Mouse (Mus musculus): Measurements from ENCODE around the gene Adtrp. TPM values are rescaled to one million over a fixed set of nuclear protein-coding genes. Genes with fewer than 3 reads are reported as not detected.
A peak's percentile ranks its signal among the peaks of the same experiment; 100 is the strongest.

Gene Adtrp
- polyA plus RNA-seq, 1 experiment from 2014 or later = not detected

DNA sequence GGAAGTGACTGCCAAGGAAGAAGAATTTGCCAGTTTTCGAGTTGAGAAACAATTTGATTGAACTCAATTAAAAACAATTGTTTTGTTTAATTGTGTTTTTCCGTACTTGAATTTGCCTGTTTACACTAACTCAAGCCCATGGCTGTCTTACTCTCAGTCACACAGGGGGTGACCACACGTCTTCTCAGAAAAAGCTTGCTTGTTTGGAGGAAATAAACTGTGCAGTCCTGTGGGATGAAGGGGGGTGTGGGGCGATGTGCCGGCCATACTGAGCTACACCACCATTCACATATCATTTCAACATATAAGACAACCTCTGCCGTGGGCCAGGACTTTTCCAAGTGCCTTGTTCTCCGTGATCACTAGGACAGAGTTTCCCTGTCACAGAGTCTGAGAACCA, 25.2 kb upstream of the Adtrp start:
- Histone ChIP-seq H3K27ac (ENCODE audit: low read depth, low read length) (no peak overlapping the region), H3K27me3 (replicated peaks; ENCODE audit: control insufficient read depth, insufficient read depth, low read length) (no peaks in the 10 kb centered on the region), H3K4me1 (ENCODE audit: control insufficient read depth, insufficient read depth, low read length) (no peaks in the 10 kb centered on the region), H3K4me2 (ENCODE audit: low read length) (no peak overlapping the region), H3K36me3 (ENCODE audit: control insufficient read depth, insufficient read depth, low read length) (no peaks in the 10 kb centered on the region), H3K9me3 (replicated peaks; ENCODE audit: control insufficient read depth, low read length) (no peaks in the 10 kb centered on the region), H3K9ac (ENCODE audit: low read length) (no peak overlapping the region), H3K4me3 (ENCODE audit: low read depth, low read length) (no peak overlapping the region)
- no peak for ATAC-seq
- DNase-seq (ENCODE audit: low spot score) = no peak
- 72% methylated on average over 7 of the region's 7 CpGs for WGBS

DNA sequence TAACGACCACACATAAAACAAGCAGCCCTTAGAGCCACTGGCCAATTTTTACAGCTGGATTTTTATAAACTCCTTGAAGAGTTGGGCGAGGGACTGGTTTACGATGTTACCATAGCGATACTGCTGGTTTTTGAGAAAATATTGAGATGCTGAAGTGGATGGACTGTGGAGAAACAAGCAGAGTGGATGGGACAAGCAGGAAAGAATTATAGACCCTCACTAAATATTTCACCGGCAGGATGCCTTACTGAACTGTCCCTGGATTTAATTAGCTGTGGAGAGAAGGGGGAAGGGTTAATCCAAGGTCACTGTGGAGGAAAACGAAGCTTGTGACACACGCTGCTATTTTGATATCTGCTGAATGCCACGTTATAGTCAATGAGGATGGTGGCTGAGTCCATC, 24.7 kb upstream of the Adtrp start:
- H3K4me1 ChIP-seq (ENCODE audit: control insufficient read depth, insufficient read depth, low read length) = no peaks in the 10 kb centered on the region
- 45% methylated on average over 8 of the region's 8 CpGs for WGBS
- H3K4me2 ChIP-seq (ENCODE audit: low read length) = no peak overlapping the region
- ATAC-seq = no peak
- no peak for DNase-seq (ENCODE audit: low spot score)
- no peak overlapping the region for H3K4me3 ChIP-seq (ENCODE audit: low read depth, low read length)
- H3K27me3 ChIP-seq (replicated peaks; ENCODE audit: control insufficient read depth, insufficient read depth, low read length) = no peaks in the 10 kb centered on the region
- H3K36me3 ChIP-seq (ENCODE audit: control insufficient read depth, insufficient read depth, low read length) = no peaks in the 10 kb centered on the region
- H3K9me3 ChIP-seq (replicated peaks; ENCODE audit: control insufficient read depth, low read length) = no peaks in the 10 kb centered on the region
- H3K27ac ChIP-seq (ENCODE audit: low read depth, low read length) = no peak overlapping the region
- H3K9ac ChIP-seq (ENCODE audit: low read length) = no peak overlapping the region

DNA sequence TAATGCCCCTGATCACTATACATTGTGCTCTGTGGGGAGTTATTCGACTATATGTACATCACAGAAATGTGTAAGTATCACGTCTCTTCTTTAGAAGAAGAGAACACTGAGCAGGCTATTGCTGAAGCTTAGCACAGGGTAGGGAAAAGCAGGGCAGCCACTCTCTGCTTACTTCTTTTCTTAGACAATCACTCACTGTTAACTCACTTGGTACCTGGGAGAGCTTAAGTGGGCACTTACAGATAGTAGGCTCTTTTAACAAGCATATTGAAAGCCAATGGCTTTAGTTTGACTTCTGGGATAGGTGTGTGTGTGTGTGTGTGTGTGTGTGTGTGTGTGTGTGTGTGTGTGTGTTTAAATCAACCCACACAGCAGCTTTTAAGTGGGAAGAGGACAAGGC, 20.0 kb upstream of the Adtrp start:
- H3K4me3 ChIP-seq (ENCODE audit: low read depth, low read length) = no peak overlapping the region
- no peak overlapping the region for H3K27ac ChIP-seq (ENCODE audit: low read depth, low read length)
- H3K4me1 ChIP-seq (ENCODE audit: control insufficient read depth, insufficient read depth, low read length) = no peaks in the 10 kb centered on the region
- no peak for ATAC-seq
- no peak overlapping the region for H3K4me2 ChIP-seq (ENCODE audit: low read length)
- H3K36me3 ChIP-seq (ENCODE audit: control insufficient read depth, insufficient read depth, low read length) = no peaks in the 10 kb centered on the region
- WGBS = 75% methylated on average over 2 of the region's 2 CpGs
- DNase-seq (ENCODE audit: low spot score) = no peak
- H3K27me3 ChIP-seq (replicated peaks; ENCODE audit: control insufficient read depth, insufficient read depth, low read length) = no peaks in the 10 kb centered on the region
- H3K9ac ChIP-seq (ENCODE audit: low read length) = no peak overlapping the region
- no peaks in the 10 kb centered on the region for H3K9me3 ChIP-seq (replicated peaks; ENCODE audit: control insufficient read depth, low read length)

DNA sequence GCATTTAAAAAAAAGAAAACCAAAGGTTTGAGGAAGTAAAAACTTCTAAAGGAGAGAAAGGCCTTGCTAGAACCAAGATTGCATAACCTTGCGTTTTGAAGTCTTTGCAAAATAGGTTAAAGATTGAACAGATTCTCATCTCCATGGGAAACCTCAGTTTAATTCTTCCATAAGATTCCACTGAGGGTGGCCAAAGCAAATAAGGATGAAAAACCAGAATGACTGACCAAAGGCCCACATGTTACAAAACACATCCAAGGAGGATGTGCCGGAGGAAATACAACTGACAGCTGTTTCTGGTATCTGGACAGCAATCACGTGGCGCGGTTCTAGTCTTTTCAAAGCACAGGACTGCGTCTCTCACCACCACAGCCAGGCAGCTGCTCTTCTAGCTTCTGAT, 18.1 kb upstream of the Adtrp start:
- no peaks in the 10 kb centered on the region for H3K9me3 ChIP-seq (replicated peaks; ENCODE audit: control insufficient read depth, low read length)
- DNase-seq (ENCODE audit: low spot score) (no peak), ATAC-seq (no peak)
- H3K27me3 ChIP-seq (replicated peaks; ENCODE audit: control insufficient read depth, insufficient read depth, low read length) = no peaks in the 10 kb centered on the region
- 95% methylated on average over 6 of the region's 6 CpGs for WGBS
- no peak overlapping the region for H3K4me3 ChIP-seq (ENCODE audit: low read depth, low read length)
- H3K4me2 ChIP-seq (ENCODE audit: low read length) = no peak overlapping the region
- no peaks in the 10 kb centered on the region for H3K36me3 ChIP-seq (ENCODE audit: control insufficient read depth, insufficient read depth, low read length)
- no peak overlapping the region for H3K27ac ChIP-seq (ENCODE audit: low read depth, low read length)
- no peaks in the 10 kb centered on the region for H3K4me1 ChIP-seq (ENCODE audit: control insufficient read depth, insufficient read depth, low read length)
- no peak overlapping the region for H3K9ac ChIP-seq (ENCODE audit: low read length)

- H3K36me3 ChIP-seq (ENCODE audit: control insufficient read depth, insufficient read depth, low read length) = no peaks in the 10 kb centered on the region
- H3K4me2 ChIP-seq (ENCODE audit: low read length) = no peak overlapping the region
- DNase-seq (ENCODE audit: low spot score) (no peak), ATAC-seq (no peak)
- H3K27me3 ChIP-seq (replicated peaks; ENCODE audit: control insufficient read depth, insufficient read depth, low read length) = no peaks in the 10 kb centered on the region
- WGBS = 84% methylated on average over 5 of the region's 5 CpGs
- no peaks in the 10 kb centered on the region for H3K9me3 ChIP-seq (replicated peaks; ENCODE audit: control insufficient read depth, low read length)
- H3K4me1 ChIP-seq (ENCODE audit: control insufficient read depth, insufficient read depth, low read length) = no peaks in the 10 kb centered on the region
- no peak overlapping the region for H3K9ac ChIP-seq (ENCODE audit: low read length)
- H3K4me3 ChIP-seq (ENCODE audit: low read depth, low read length) = no peak overlapping the region
- no peak overlapping the region for H3K27ac ChIP-seq (ENCODE audit: low read depth, low read length)
Observed at GRCm38 (mm10) chr13:41865071-41865470, 17.6 kb upstream of the Adtrp start.

DNA sequence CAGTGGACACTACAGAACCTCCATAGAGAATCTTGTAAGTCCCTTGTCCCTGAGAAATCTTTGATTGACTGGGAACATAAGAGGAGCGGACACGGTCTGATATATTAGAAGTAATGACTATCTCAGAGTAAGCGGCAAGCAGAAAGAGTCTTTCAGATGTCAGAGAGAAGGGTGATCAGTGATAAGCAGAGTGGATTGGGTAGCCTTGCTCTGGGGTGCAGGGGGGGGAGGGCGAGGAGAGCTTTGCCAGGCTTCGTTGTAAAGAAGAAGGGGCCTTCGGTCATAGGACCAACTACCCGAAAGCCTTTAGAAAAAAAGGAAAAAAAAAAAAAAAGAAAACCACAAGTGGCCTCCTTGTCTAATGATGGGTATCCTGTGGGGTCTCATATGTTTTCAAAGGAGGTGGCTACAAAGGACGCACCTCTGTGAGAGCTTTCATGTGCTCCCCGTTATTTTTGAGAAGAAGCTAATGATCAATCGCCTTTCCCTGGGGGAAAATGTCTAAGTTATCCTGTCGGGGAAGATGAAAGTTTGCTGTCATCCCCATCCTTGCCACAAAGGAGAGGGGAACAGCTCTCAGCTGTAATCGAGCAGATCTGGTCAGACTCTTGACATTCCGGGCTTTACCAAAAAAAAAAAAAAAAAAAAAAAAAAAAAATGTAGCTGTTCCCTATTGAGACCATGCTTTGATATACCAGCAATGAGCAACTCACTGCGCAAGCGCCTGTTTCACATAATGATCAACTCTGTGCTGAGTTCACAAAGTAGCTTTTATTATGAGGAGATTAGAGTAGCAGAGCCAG, 13.3 kb upstream of the Adtrp start:
- H3K27me3 ChIP-seq (replicated peaks; ENCODE audit: control insufficient read depth, insufficient read depth, low read length) = no peaks in the 10 kb centered on the region
- H3K4me2 ChIP-seq (ENCODE audit: low read length) = no peak overlapping the region
- ATAC-seq (peak; percentile 48; the same call in 1 of the 2 replicates), DNase-seq (ENCODE audit: low spot score) (peak; percentile 39)
- H3K36me3 ChIP-seq (ENCODE audit: control insufficient read depth, insufficient read depth, low read length) = no peaks in the 10 kb centered on the region
- no peak overlapping the region for H3K4me3 ChIP-seq (ENCODE audit: low read depth, low read length)
- H3K4me1 ChIP-seq (ENCODE audit: control insufficient read depth, insufficient read depth, low read length) = no peaks in the 10 kb centered on the region
- H3K9me3 ChIP-seq (replicated peaks; ENCODE audit: control insufficient read depth, low read length) = no peaks in the 10 kb centered on the region
- H3K9ac ChIP-seq (ENCODE audit: low read length) = no peak overlapping the region
- WGBS = 66% methylated on average over 15 of the region's 15 CpGs
- H3K27ac ChIP-seq (ENCODE audit: low read depth, low read length) = no peak overlapping the region

GRCm38 (mm10) chr13:41855206-41856185, 8.0 kb upstream of the Adtrp start:
- 81% methylated on average over 13 of the region's 13 CpGs for WGBS
- no peaks in the 10 kb centered on the region for H3K36me3 ChIP-seq (ENCODE audit: control insufficient read depth, insufficient read depth, low read length)
- H3K4me1 ChIP-seq (ENCODE audit: control insufficient read depth, insufficient read depth, low read length) = peaks cover 4% of the 10 kb centered on the region; the same call in 1 of the 2 replicates
- ATAC-seq (no peak), DNase-seq (ENCODE audit: low spot score) (no peak)
- no peaks in the 10 kb centered on the region for H3K27me3 ChIP-seq (replicated peaks; ENCODE audit: control insufficient read depth, insufficient read depth, low read length)
- H3K9me3 ChIP-seq (replicated peaks; ENCODE audit: control insufficient read depth, low read length) = no peaks in the 10 kb centered on the region
- H3K4me3 ChIP-seq (ENCODE audit: low read depth, low read length) = no peak overlapping the region
- no peak overlapping the region for H3K4me2 ChIP-seq (ENCODE audit: low read length)
- no peak overlapping the region for H3K9ac ChIP-seq (ENCODE audit: low read length)
- no peak overlapping the region for H3K27ac ChIP-seq (ENCODE audit: low read depth, low read length)

DNA sequence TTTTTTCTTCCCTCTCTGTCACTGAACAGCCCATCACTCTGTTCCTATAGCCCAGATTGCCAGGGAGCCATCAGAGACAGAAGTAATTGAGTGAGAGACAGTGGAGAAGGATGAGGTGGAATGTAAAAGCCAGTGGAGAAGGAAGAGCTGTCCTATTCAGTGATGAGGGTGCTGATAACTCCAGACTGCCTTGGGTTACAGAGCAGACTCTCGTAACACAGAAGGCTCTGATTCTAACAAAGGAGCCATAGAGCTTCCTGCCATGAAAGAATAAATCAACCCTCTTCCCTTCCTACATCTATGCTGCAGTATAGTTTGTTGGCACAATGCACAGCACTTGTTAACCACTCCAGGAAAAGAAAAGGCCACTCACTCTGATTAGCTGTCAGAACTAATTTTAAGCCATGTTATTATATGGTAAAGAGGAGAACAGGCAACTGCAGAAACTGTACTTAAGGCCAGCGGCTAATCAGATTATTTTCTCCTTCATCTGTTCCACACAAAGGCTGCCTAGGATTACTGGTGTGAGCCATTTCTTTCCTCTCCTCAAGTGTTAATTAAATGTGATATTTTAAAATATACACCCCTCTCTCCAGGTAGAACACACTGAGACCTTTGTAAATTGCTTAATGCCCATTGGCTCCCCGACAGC, 3.4 kb upstream of the Adtrp start:
- 5% methylated on average over 3 of the region's 3 CpGs for WGBS
- Histone ChIP-seq H3K36me3 (ENCODE audit: control insufficient read depth, insufficient read depth, low read length) (no peaks in the 10 kb centered on the region), H3K27ac (ENCODE audit: low read depth, low read length) (no peak overlapping the region), H3K9me3 (replicated peaks; ENCODE audit: control insufficient read depth, low read length) (no peaks in the 10 kb centered on the region), H3K4me2 (ENCODE audit: low read length) (no peak overlapping the region), H3K9ac (ENCODE audit: low read length) (no peak overlapping the region), H3K4me3 (ENCODE audit: low read depth, low read length) (no peak overlapping the region), H3K4me1 (ENCODE audit: control insufficient read depth, insufficient read depth, low read length) (peaks cover 4% of the 10 kb centered on the region; the same call in 1 of the 2 replicates), H3K27me3 (replicated peaks; ENCODE audit: control insufficient read depth, insufficient read depth, low read length) (no peaks in the 10 kb centered on the region)
- ATAC-seq (peak; percentile 77), DNase-seq (ENCODE audit: low spot score) (peak; percentile 70)

All from forebrain, embryonic 14.5 days (tissue).